In the genomic region with DNA sequence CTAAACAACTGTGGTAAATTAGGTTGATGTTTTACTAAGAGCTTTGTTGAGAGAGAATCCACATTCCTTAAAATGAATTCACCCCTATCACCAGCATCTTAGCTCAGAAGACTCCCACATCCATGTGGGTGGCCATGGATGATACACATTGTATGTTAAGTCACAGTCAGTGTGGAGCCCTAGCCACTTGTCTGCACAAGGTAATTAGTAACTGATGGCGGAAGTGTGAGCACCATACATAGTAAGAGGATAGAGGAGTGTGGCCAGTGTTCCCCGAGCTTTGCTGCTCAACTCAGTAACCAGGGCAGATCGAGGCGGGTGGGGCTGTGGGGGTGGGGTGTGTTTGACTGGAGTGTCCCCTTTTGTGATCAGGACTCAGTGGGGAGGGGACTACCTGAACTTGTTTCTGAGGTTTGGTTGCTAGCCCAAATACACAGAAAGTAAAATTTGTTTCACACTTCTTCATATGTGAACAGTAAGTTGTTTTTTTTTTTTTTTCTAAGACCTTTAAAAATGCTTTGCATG, we compare ENCODE assay signal across 15 mouse cellular contexts.
"Had no signal": no experiment of that assay in that cellular context is flagged by ENCODE, and none has a peak within 500 bp of the region (broad histone marks: within the 10 kb centered on the region; RNA-seq: fewer than 3 reads in every experiment).

No protein-coding gene starts in this region.

- DNase-seq: kidney, adult 11 months; lung, adult 2 months; retina, postnatal 1 day; right cerebral cortex, postnatal 4 days; spleen, adult 18-20 months; thymus, postnatal 36 days had no signal

- H3K27me3 ChIP-seq: liver, embryonic 15.5 days; midbrain, embryonic 13.5 days; neural tube, embryonic 13.5 days; stomach, embryonic 15.5 days had no signal

- H3K4me2 ChIP-seq: liver, embryonic 11.5 days; liver, embryonic 15.5 days; midbrain, embryonic 13.5 days; neural tube, embryonic 13.5 days; stomach, embryonic 15.5 days had no signal

- H3K4me3 ChIP-seq: left cerebral cortex, adult 2 months; limb, embryonic 10.5 days; liver, embryonic 15.5 days; midbrain, embryonic 13.5 days; neural tube, embryonic 13.5 days; stomach, embryonic 15.5 days had no signal

- H3K9me3 ChIP-seq: limb, embryonic 10.5 days; liver, embryonic 15.5 days; midbrain, embryonic 13.5 days; neural tube, embryonic 13.5 days; stomach, embryonic 15.5 days had no signal

- H3K36me3 ChIP-seq: liver, embryonic 15.5 days; midbrain, embryonic 13.5 days; neural tube, embryonic 13.5 days; stomach, embryonic 15.5 days had no signal

- H3K27ac ChIP-seq: left cerebral cortex, adult 2 months; limb, embryonic 10.5 days; liver, embryonic 15.5 days; macrophage; midbrain, embryonic 13.5 days; neural tube, embryonic 13.5 days; stomach, embryonic 15.5 days had no signal

- H3K9ac ChIP-seq: liver, embryonic 15.5 days; midbrain, embryonic 13.5 days; neural tube, embryonic 13.5 days; stomach, embryonic 15.5 days had no signal

- ATAC-seq: lung, postnatal 0 days; midbrain, embryonic 13.5 days had no signal
